Mouse (Mus musculus) large intestine, adult 2 months (tissue): ENCODE results near the gene Zfand6. TPM values are rescaled to one million over a fixed set of nuclear protein-coding genes. Genes with fewer than 3 reads are reported as not detected.

Source experiments
- DNase-seq: peaks from one replicate; pipeline ENCODE4 v3.0.0-alpha.2; 2012; ENCODE audit warnings: low read depth, low spot score
- WGBS: fragments of 180-500 bp; shearing (Covaris S2); methylation state at CpG from one replicate; pipeline ENCODE4 v1.1.7; 2018; 5-methylcytosine and 5-hydroxymethylcytosine counted together
- polyA plus RNA-seq: library from polyadenylated mRNA; depleted of rRNA; stranded (reverse); fragments of >200 nt; gene quantifications from 2 replicates; pipeline ENCODE4 v1.2.3, GENCODE M21; 2012; rRNA removed

Gene Zfand6
- 76.0 and 99.6 TPM in 2 replicates for polyA plus RNA-seq

GRCm38 (mm10) chr7:84689251-84690100 lies at the start of gene Zfand6:
Gene Zfand6 (minus strand): TSS chr7:84689959.
- DNase-seq, result peak; percentile 83

GRCm38 (mm10) chr7:84736803-84737202 lies 47.0 kb upstream of the Zfand6 start:
- WGBS, result 91% methylated on average over 2 of the region's 2 CpGs
- no peak for DNase-seq

More at GRCm38 (mm10) chr7:84689251-84690100, at the start of gene Zfand6:
- WGBS, result 1% methylated on average over 58 of the region's 87 CpGs

- peak; percentile 67 for DNase-seq
- 29% methylated on average over 1 of the region's 1 CpGs for WGBS
Observed at GRCm38 (mm10) chr7:84733038-84733437, 43.3 kb upstream of the Zfand6 start.

- 85% methylated on average over 1 of the region's 1 CpGs for WGBS
- DNase-seq, result no peak
Observed at GRCm38 (mm10) chr7:84732052-84732451, 42.3 kb upstream of the Zfand6 start.

GRCm38 (mm10) chr7:84731076-84731475 lies 41.3 kb upstream of the Zfand6 start:
- no peak for DNase-seq
- WGBS, result 36% methylated on average over 3 of the region's 3 CpGs

GRCm38 (mm10) chr7:84722804-84723459 lies 33.2 kb upstream of the Zfand6 start:
- DNase-seq, result no peak
- 65% methylated on average over 7 of the region's 7 CpGs for WGBS

- DNase-seq, result no peak
Observed at GRCm38 (mm10) chr7:84710287-84710958, 20.7 kb upstream of the Zfand6 start.

- WGBS, result 93% methylated on average over 3 of the region's 3 CpGs
- no peak for DNase-seq
Observed at GRCm38 (mm10) chr7:84706877-84707276, 17.1 kb upstream of the Zfand6 start.

- DNase-seq, result no peak
- 7% methylated on average over 19 of the region's 19 CpGs for WGBS
Observed at GRCm38 (mm10) chr7:84690101-84690509, 346 bp upstream of the Zfand6 start.

GRCm38 (mm10) chr7:84687653-84688580 lies 1.8 kb downstream of the Zfand6 start:
- no peak for DNase-seq
- WGBS, result 20% methylated on average over 12 of the region's 12 CpGs

GRCm38 (mm10) chr7:84686380-84686779 lies 3.4 kb downstream of the Zfand6 start:
- DNase-seq, result no peak
- WGBS, result 30% methylated on average over 2 of the region's 2 CpGs

- 79% methylated on average over 1 of the region's 1 CpGs for WGBS
- no peak for DNase-seq
Observed at GRCm38 (mm10) chr7:84684675-84685074, 5.1 kb downstream of the Zfand6 start.

- WGBS, result 87% methylated on average over 1 of the region's 1 CpGs
- DNase-seq, result no peak
Observed at GRCm38 (mm10) chr7:84681558-84681957, 8.2 kb downstream of the Zfand6 start.

- no peak for DNase-seq
Observed at GRCm38 (mm10) chr7:84680931-84681330, 8.8 kb downstream of the Zfand6 start.

- DNase-seq, result no peak
- 62% methylated on average over 2 of the region's 2 CpGs for WGBS
Observed at GRCm38 (mm10) chr7:84680092-84680491, 9.7 kb downstream of the Zfand6 start.

- WGBS, result 2% methylated on average over 4 of the region's 4 CpGs
- peak; percentile 84 for DNase-seq
Observed at GRCm38 (mm10) chr7:84679264-84679663, 10.5 kb downstream of the Zfand6 start.

- DNase-seq, result no peak
Observed at GRCm38 (mm10) chr7:84673103-84673502, 16.7 kb downstream of the Zfand6 start.

GRCm38 (mm10) chr7:84669554-84670152 lies 20.1 kb downstream of the Zfand6 start:
- DNase-seq, result no peak
- WGBS, result 60% methylated on average over 1 of the region's 1 CpGs

More at GRCm38 (mm10) chr7:84673103-84673502, 16.7 kb downstream of the Zfand6 start:
- WGBS, result 76% methylated on average over 1 of the region's 1 CpGs

GRCm38 (mm10) chr7:84667946-84668345 lies 21.8 kb downstream of the Zfand6 start:
- DNase-seq, result no peak
- WGBS, result 80% methylated on average over 5 of the region's 5 CpGs
